Mouse (Mus musculus): ENCODE data around the gene 0610037L13Rik. TPM values are rescaled to one million over a fixed set of nuclear protein-coding genes. Genes with fewer than 3 reads are reported as not detected.

0610037L13Rik gene
- polyA plus RNA-seq, 1 experiment from 2014 or later, result 90.7 TPM

- peak; percentile 93 for ATAC-seq (replicated peaks; ENCODE audit: low FRiP score)
Observed at GRCm38 (mm10) chr4:107923145-107923802, 33.7 kb downstream of the 0610037L13Rik start, which contains the start of gene Cpt2. Gene Cpt2, minus strand, starts transcription at chr4:107923610.

DNA sequence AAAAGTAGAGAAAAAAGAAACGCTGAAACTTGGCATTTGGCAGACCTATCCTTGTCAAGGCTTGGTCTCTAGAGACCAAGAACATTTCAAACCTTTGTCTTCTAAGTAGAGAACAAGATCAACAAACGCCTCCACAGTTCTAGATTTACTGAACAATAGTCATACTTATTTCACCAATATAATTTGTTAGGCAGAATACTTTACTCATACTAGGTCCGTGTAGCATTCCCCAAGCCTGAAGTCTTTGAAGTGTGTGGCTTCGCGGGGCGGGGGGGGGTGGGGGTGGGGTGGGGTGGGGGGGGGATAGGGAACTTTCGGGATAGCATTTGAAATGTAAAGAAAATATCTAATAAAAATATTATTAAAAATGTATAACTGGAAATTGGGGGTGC, 34.2 kb downstream of the 0610037L13Rik start:
- Histone ChIP-seq H3K9ac (ENCODE audit: low read depth, low read length) (peak overlapping the region; percentile 39; the same call in 1 of the 2 replicates), H3K36me3 (ENCODE audit: control insufficient read depth, insufficient read depth, low read length) (no peaks in the 10 kb centered on the region), H3K4me2 (peak overlapping the region; percentile 73), H3K4me1 (replicated peaks; ENCODE audit: control insufficient read depth, insufficient read depth, low read length) (peaks cover 29% of the 10 kb centered on the region), H3K27me3 (replicated peaks; ENCODE audit: control insufficient read depth, insufficient read depth, low read length) (no peaks in the 10 kb centered on the region), H3K4me3 (ENCODE audit: low read depth, low read length) (peak overlapping the region; percentile 77), H3K9me3 (ENCODE audit: control insufficient read depth, low read length) (no peaks in the 10 kb centered on the region), H3K27ac (ENCODE audit: low read depth, low read length) (peak overlapping the region; percentile 27; the same call in 1 of the 2 replicates)
- ATAC-seq (replicated peaks; ENCODE audit: low FRiP score) (no peak), DNase-seq (ENCODE audit: low spot score) (no peak)
- 41% methylated on average over 7 of the region's 7 CpGs for WGBS

More at GRCm38 (mm10) chr4:107923145-107923802, 33.7 kb downstream of the 0610037L13Rik start, which contains the start of gene Cpt2:
- Histone ChIP-seq H3K9me3 (ENCODE audit: control insufficient read depth, low read length) (no peaks in the 10 kb centered on the region), H3K36me3 (ENCODE audit: control insufficient read depth, insufficient read depth, low read length) (no peaks in the 10 kb centered on the region), H3K4me2 (peak within 1 kb of the TSS; percentile 73), H3K27me3 (replicated peaks; ENCODE audit: control insufficient read depth, insufficient read depth, low read length) (no peaks in the 10 kb centered on the region), H3K4me3 (ENCODE audit: low read depth, low read length) (peak within 1 kb of the TSS; percentile 77), H3K9ac (ENCODE audit: low read depth, low read length) (peak within 1 kb of the TSS; percentile 90), H3K27ac (ENCODE audit: low read depth, low read length) (peak within 1 kb of the TSS; percentile 75; the same call in 1 of the 2 replicates), H3K4me1 (replicated peaks; ENCODE audit: control insufficient read depth, insufficient read depth, low read length) (peaks cover 25% of the 10 kb centered on the region)
- WGBS, result 1% methylated on average over 38 of the region's 38 CpGs
- peak; percentile 97 for DNase-seq (ENCODE audit: low spot score)

DNA sequence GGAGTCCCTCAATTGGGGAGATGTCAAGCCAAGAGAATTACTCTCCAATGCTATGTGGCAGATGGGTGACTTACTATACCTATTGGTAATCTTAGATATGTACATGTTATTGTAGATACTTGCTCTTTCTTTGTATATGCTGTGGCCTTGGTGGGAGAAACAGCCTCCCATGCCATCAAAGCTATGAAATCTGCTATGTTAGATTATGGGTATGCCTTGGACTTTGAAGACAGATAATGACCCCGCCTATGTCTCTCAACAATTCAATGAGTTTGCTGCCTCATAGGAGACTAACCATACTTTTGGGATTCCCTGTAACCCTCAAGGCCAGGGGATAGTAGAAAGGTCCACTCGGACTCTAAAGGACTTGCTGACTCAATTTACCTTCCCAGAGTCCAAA, 38.7 kb downstream of the 0610037L13Rik start:
- H3K4me2 ChIP-seq, result no peak overlapping the region
- no peaks in the 10 kb centered on the region for H3K36me3 ChIP-seq (ENCODE audit: control insufficient read depth, insufficient read depth, low read length)
- no peak overlapping the region for H3K27ac ChIP-seq (ENCODE audit: low read depth, low read length)
- H3K27me3 ChIP-seq (replicated peaks; ENCODE audit: control insufficient read depth, insufficient read depth, low read length), result no peaks in the 10 kb centered on the region
- peaks cover 4% of the 10 kb centered on the region for H3K4me1 ChIP-seq (replicated peaks; ENCODE audit: control insufficient read depth, insufficient read depth, low read length)
- no peak for DNase-seq (ENCODE audit: low spot score)
- WGBS, result 69% methylated on average over 2 of the region's 2 CpGs
- H3K9ac ChIP-seq (ENCODE audit: low read depth, low read length), result no peak overlapping the region
- ATAC-seq (replicated peaks; ENCODE audit: low FRiP score), result peak; percentile 60
- H3K9me3 ChIP-seq (ENCODE audit: control insufficient read depth, low read length), result no peaks in the 10 kb centered on the region
- no peak overlapping the region for H3K4me3 ChIP-seq (ENCODE audit: low read depth, low read length)

DNA sequence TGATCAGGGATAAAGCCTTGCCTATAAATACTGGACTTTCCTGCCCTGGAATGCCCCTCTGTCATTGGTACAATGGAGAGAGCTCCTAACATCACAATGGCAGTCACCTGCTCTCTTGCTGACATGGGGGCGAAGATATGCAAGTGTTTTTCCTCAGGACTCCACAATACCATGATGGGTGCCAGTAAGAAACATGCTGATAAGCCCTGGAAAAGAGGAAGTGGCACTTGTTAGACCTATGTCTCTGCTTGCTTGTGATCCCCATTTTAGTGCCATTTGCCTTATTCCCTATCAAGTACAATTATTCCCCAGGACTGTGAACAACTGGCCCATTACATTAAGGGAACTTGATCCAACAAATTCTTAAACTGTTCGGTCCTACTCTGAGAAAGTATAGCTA, 39.1 kb downstream of the 0610037L13Rik start:
- WGBS, result 78% methylated on average over 2 of the region's 2 CpGs
- Histone ChIP-seq H3K9me3 (ENCODE audit: control insufficient read depth, low read length) (no peaks in the 10 kb centered on the region), H3K27me3 (replicated peaks; ENCODE audit: control insufficient read depth, insufficient read depth, low read length) (no peaks in the 10 kb centered on the region), H3K9ac (ENCODE audit: low read depth, low read length) (no peak overlapping the region), H3K4me1 (replicated peaks; ENCODE audit: control insufficient read depth, insufficient read depth, low read length) (peaks cover 4% of the 10 kb centered on the region), H3K27ac (ENCODE audit: low read depth, low read length) (no peak overlapping the region), H3K4me2 (no peak overlapping the region), H3K4me3 (ENCODE audit: low read depth, low read length) (no peak overlapping the region), H3K36me3 (ENCODE audit: control insufficient read depth, insufficient read depth, low read length) (no peaks in the 10 kb centered on the region)
- DNase-seq (ENCODE audit: low spot score) (no peak), ATAC-seq (replicated peaks; ENCODE audit: low FRiP score) (no peak)

DNA sequence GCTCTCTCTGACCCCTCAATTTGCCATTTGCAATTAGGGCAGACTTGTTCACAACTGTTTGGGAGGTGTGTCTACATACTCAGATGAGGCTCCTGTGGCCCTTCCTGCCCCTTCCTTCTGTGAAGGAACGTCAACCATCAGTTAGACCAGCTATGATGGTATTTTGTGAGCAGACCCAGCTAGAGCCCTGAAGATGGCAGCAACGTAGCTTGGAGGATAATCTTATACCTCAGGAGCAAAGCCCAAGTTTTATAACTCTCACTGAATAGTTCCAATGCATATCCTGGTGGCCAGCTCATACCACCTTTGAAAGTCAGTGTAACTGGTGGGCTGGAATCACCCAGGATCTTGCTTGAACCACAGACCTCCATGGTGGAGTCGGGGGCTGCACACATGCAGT, 41.8 kb downstream of the 0610037L13Rik start:
- H3K4me3 ChIP-seq (ENCODE audit: low read depth, low read length), result no peak overlapping the region
- H3K4me1 ChIP-seq (replicated peaks; ENCODE audit: control insufficient read depth, insufficient read depth, low read length), result peaks cover 4% of the 10 kb centered on the region
- H3K27me3 ChIP-seq (replicated peaks; ENCODE audit: control insufficient read depth, insufficient read depth, low read length), result no peaks in the 10 kb centered on the region
- no peak for DNase-seq (ENCODE audit: low spot score)
- H3K4me2 ChIP-seq, result no peak overlapping the region
- H3K27ac ChIP-seq (ENCODE audit: low read depth, low read length), result no peak overlapping the region
- H3K9ac ChIP-seq (ENCODE audit: low read depth, low read length), result no peak overlapping the region
- H3K36me3 ChIP-seq (ENCODE audit: control insufficient read depth, insufficient read depth, low read length), result no peaks in the 10 kb centered on the region
- ATAC-seq (replicated peaks; ENCODE audit: low FRiP score), result no peak
- no peaks in the 10 kb centered on the region for H3K9me3 ChIP-seq (ENCODE audit: control insufficient read depth, low read length)
- 73% methylated on average over 3 of the region's 3 CpGs for WGBS

DNA sequence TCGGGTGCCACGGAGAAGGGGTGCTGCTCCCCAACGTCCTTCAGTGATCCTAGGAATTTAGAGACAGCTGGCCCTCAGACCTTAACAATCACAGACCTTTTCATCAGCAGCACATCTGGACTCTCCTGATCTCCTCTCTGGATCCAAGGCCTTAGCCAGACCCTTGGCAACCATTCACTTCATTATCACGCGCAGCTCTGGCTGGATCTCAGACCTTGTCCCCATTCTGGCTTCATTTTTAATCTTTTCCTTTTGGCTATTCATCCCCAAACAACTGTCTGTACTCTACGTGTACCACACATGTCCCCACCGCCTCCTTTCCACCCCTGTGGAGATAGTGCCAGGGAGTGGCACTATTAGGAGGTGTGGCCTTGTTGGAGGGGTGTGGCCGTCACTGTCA, 43.6 kb downstream of the 0610037L13Rik start:
- Histone ChIP-seq H3K27me3 (replicated peaks; ENCODE audit: control insufficient read depth, insufficient read depth, low read length) (no peaks in the 10 kb centered on the region), H3K27ac (ENCODE audit: low read depth, low read length) (no peak overlapping the region), H3K9me3 (ENCODE audit: control insufficient read depth, low read length) (no peaks in the 10 kb centered on the region), H3K9ac (ENCODE audit: low read depth, low read length) (no peak overlapping the region), H3K4me2 (no peak overlapping the region), H3K36me3 (ENCODE audit: control insufficient read depth, insufficient read depth, low read length) (no peaks in the 10 kb centered on the region), H3K4me3 (ENCODE audit: low read depth, low read length) (no peak overlapping the region), H3K4me1 (replicated peaks; ENCODE audit: control insufficient read depth, insufficient read depth, low read length) (peaks cover 4% of the 10 kb centered on the region)
- ATAC-seq (replicated peaks; ENCODE audit: low FRiP score) (no peak), DNase-seq (ENCODE audit: low spot score) (no peak)
- WGBS, result 73% methylated on average over 8 of the region's 8 CpGs

GRCm38 (mm10) chr4:107935254-107935653, 45.6 kb downstream of the 0610037L13Rik start:
- Histone ChIP-seq H3K27ac (ENCODE audit: low read depth, low read length) (no peak overlapping the region), H3K4me2 (no peak overlapping the region), H3K36me3 (ENCODE audit: control insufficient read depth, insufficient read depth, low read length) (no peaks in the 10 kb centered on the region), H3K27me3 (replicated peaks; ENCODE audit: control insufficient read depth, insufficient read depth, low read length) (no peaks in the 10 kb centered on the region), H3K9ac (ENCODE audit: low read depth, low read length) (no peak overlapping the region), H3K9me3 (ENCODE audit: control insufficient read depth, low read length) (no peaks in the 10 kb centered on the region), H3K4me1 (replicated peaks; ENCODE audit: control insufficient read depth, insufficient read depth, low read length) (no peaks in the 10 kb centered on the region), H3K4me3 (ENCODE audit: low read depth, low read length) (no peak overlapping the region)
- no peak for ATAC-seq (replicated peaks; ENCODE audit: low FRiP score)
- 53% methylated on average over 3 of the region's 3 CpGs for WGBS
- DNase-seq (ENCODE audit: low spot score), result no peak

- DNase-seq (ENCODE audit: low spot score) (peak; percentile 61), ATAC-seq (replicated peaks; ENCODE audit: low FRiP score) (no peak)
- WGBS, result 30% methylated on average over 6 of the region's 6 CpGs
- no peak overlapping the region for H3K27ac ChIP-seq (ENCODE audit: low read depth, low read length)
- H3K4me2 ChIP-seq, result no peak overlapping the region
- no peak overlapping the region for H3K4me3 ChIP-seq (ENCODE audit: low read depth, low read length)
- H3K36me3 ChIP-seq (ENCODE audit: control insufficient read depth, insufficient read depth, low read length), result no peaks in the 10 kb centered on the region
- H3K9me3 ChIP-seq (ENCODE audit: control insufficient read depth, low read length), result no peaks in the 10 kb centered on the region
- no peaks in the 10 kb centered on the region for H3K4me1 ChIP-seq (replicated peaks; ENCODE audit: control insufficient read depth, insufficient read depth, low read length)
- no peaks in the 10 kb centered on the region for H3K27me3 ChIP-seq (replicated peaks; ENCODE audit: control insufficient read depth, insufficient read depth, low read length)
- no peak overlapping the region for H3K9ac ChIP-seq (ENCODE audit: low read depth, low read length)
Observed at GRCm38 (mm10) chr4:107937338-107937737, 47.7 kb downstream of the 0610037L13Rik start.

GRCm38 (mm10) chr4:107938124-107938523, 48.5 kb downstream of the 0610037L13Rik start:
- H3K27ac ChIP-seq (ENCODE audit: low read depth, low read length), result no peak overlapping the region
- H3K36me3 ChIP-seq (ENCODE audit: control insufficient read depth, insufficient read depth, low read length), result no peaks in the 10 kb centered on the region
- no peaks in the 10 kb centered on the region for H3K9me3 ChIP-seq (ENCODE audit: control insufficient read depth, low read length)
- no peak overlapping the region for H3K4me2 ChIP-seq
- H3K27me3 ChIP-seq (replicated peaks; ENCODE audit: control insufficient read depth, insufficient read depth, low read length), result no peaks in the 10 kb centered on the region
- 84% methylated on average over 2 of the region's 2 CpGs for WGBS
- no peak overlapping the region for H3K4me3 ChIP-seq (ENCODE audit: low read depth, low read length)
- H3K9ac ChIP-seq (ENCODE audit: low read depth, low read length), result no peak overlapping the region
- H3K4me1 ChIP-seq (replicated peaks; ENCODE audit: control insufficient read depth, insufficient read depth, low read length), result no peaks in the 10 kb centered on the region
- no peak for ATAC-seq (replicated peaks; ENCODE audit: low FRiP score)
- DNase-seq (ENCODE audit: low spot score), result no peak
